ENCODE assay signal across 8 mouse cellular contexts in the genomic region with DNA sequence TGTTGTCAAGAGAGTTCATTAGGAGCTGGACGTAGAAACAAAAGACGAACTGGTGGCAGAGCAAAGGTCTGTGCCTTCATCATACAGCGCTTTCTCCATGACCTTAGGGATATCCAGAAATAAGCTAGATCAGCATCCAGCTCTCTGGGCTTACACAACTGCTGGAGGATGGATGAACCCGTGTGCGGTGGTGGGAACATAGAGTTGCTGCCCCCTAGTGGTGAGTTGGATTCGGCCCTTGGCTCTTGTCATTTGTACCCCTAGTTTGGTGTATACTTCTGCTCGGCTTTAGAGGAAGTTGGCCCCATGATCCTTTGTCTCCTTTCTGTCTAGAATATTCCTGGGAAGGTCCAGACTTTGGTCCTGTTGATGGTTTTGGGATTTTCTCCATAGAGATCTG.
DNase-seq lines count a peak whose midpoint lies in the region; ATAC-seq and TF ChIP-seq lines count a peak whose summit lies in the region.

No protein-coding gene starts in this region.

- H3K9ac ChIP-seq in forebrain, postnatal 0 days: no peak overlapping the region
- no peak overlapping the region for H3K9ac ChIP-seq in forebrain, embryonic 12.5 days
- H3K9ac ChIP-seq in embryonic facial prominence, embryonic 11.5 days (replicated peaks; ENCODE audit: low read length): no peak overlapping the region
- no peak overlapping the region for H3K9ac ChIP-seq in lung, postnatal 0 days (replicated peaks; ENCODE audit: low read depth)

- H3K36me3 ChIP-seq in forebrain, postnatal 0 days (ENCODE audit: insufficient read depth): no peaks in the 10 kb centered on the region
- no peaks in the 10 kb centered on the region for H3K36me3 ChIP-seq in forebrain, embryonic 12.5 days (replicated peaks)
- no peaks in the 10 kb centered on the region for H3K36me3 ChIP-seq in embryonic facial prominence, embryonic 11.5 days (replicated peaks; ENCODE audit: control insufficient read depth, insufficient read depth, low read depth, low read length)
- H3K36me3 ChIP-seq in lung, postnatal 0 days (ENCODE audit: insufficient read depth, low read length): no peaks in the 10 kb centered on the region

- TF ChIP-seq CTCF in forebrain, postnatal 0 days (IDR thresholded peaks at IDR 0.05; ENCODE audit: low read depth): peak; percentile 61
- TF ChIP-seq CTCF in lung, postnatal 0 days (IDR thresholded peaks at IDR 0.05): peak; percentile 83

- ATAC-seq in forebrain, postnatal 0 days: no peak
- no peak for ATAC-seq in forebrain, embryonic 12.5 days (ENCODE audit: low FRiP score)
- no peak for ATAC-seq in embryonic facial prominence, embryonic 11.5 days (replicated peaks; ENCODE audit: insufficient number of reproducible peaks, low FRiP score, low TSS enrichment, low read depth)
- ATAC-seq in lung, postnatal 0 days: no peak

- H3K4me1 ChIP-seq in forebrain, postnatal 0 days (ENCODE audit: insufficient read depth): no peaks in the 10 kb centered on the region
- no peaks in the 10 kb centered on the region for H3K4me1 ChIP-seq in forebrain, embryonic 12.5 days
- no peaks in the 10 kb centered on the region for H3K4me1 ChIP-seq in embryonic facial prominence, embryonic 11.5 days (ENCODE audit: control insufficient read depth, insufficient read depth, low read length)
- no peaks in the 10 kb centered on the region for H3K4me1 ChIP-seq in lung, postnatal 0 days (ENCODE audit: insufficient read depth, low read depth, low read length)

- H3K9me3 ChIP-seq in forebrain, postnatal 0 days (ENCODE audit: low read length): no peaks in the 10 kb centered on the region
- no peaks in the 10 kb centered on the region for H3K9me3 ChIP-seq in forebrain, embryonic 12.5 days
- H3K9me3 ChIP-seq in embryonic facial prominence, embryonic 11.5 days (replicated peaks; ENCODE audit: control insufficient read depth, low read length): no peaks in the 10 kb centered on the region
- H3K9me3 ChIP-seq in lung, postnatal 0 days (ENCODE audit: low read length): no peaks in the 10 kb centered on the region

- H3K4me2 ChIP-seq in forebrain, postnatal 0 days (ENCODE audit: low read depth): no peak overlapping the region
- H3K4me2 ChIP-seq in forebrain, embryonic 12.5 days: no peak overlapping the region
- no peak overlapping the region for H3K4me2 ChIP-seq in embryonic facial prominence, embryonic 11.5 days (ENCODE audit: low read depth, low read length)
- no peak overlapping the region for H3K4me2 ChIP-seq in lung, postnatal 0 days (replicated peaks; ENCODE audit: low read depth, low read length)

- no peaks in the 10 kb centered on the region for H3K27me3 ChIP-seq in forebrain, postnatal 0 days (ENCODE audit: insufficient read depth, low read length)
- H3K27me3 ChIP-seq in forebrain, embryonic 12.5 days: no peaks in the 10 kb centered on the region
- H3K27me3 ChIP-seq in embryonic facial prominence, embryonic 11.5 days (ENCODE audit: control insufficient read depth, insufficient read depth, low read length): no peaks in the 10 kb centered on the region
- H3K27me3 ChIP-seq in lung, postnatal 0 days (replicated peaks; ENCODE audit: insufficient read depth, low read length): no peaks in the 10 kb centered on the region

- H3K4me3 ChIP-seq in forebrain, postnatal 0 days (ENCODE audit: low read depth, low read length): no peak overlapping the region
- H3K4me3 ChIP-seq in forebrain, embryonic 12.5 days (replicated peaks): no peak overlapping the region
- no peak overlapping the region for H3K4me3 ChIP-seq in embryonic facial prominence, embryonic 11.5 days (ENCODE audit: low read depth, low read length)
- no peak overlapping the region for H3K4me3 ChIP-seq in lung, postnatal 0 days (ENCODE audit: low read depth, low read length)

- TF ChIP-seq EP300 in lung, postnatal 0 days (IDR thresholded peaks at IDR 0.05): no peak

- peak; percentile 9 for DNase-seq in forebrain, postnatal 0 days
- DNase-seq in urinary bladder, postnatal 25 days (ENCODE audit: low spot score): peak; percentile 53
- no peak for DNase-seq in urinary bladder, postnatal 10 days (ENCODE audit: low spot score)
- peak; percentile 73 for DNase-seq in embryonic facial prominence, embryonic 11.5 days (ENCODE audit: low spot score)
- DNase-seq in kidney, postnatal 36 days: peak; percentile 64 to 81
- peak; percentile 46 for DNase-seq in lung, postnatal 0 days (ENCODE audit: low spot score)
- DNase-seq in testis, postnatal 10 days (ENCODE audit: low spot score): peak; percentile 63

- 40% methylated on average over 7 of the region's 7 CpGs for WGBS in forebrain, postnatal 0 days
- WGBS in forebrain, embryonic 12.5 days: 41% methylated on average over 7 of the region's 7 CpGs
- 36% methylated on average over 7 of the region's 7 CpGs for WGBS in embryonic facial prominence, embryonic 11.5 days
- WGBS in lung, postnatal 0 days: 39% methylated on average over 7 of the region's 7 CpGs

- H3K27ac ChIP-seq in forebrain, postnatal 0 days (ENCODE audit: low read depth, low read length): no peak overlapping the region
- no peak overlapping the region for H3K27ac ChIP-seq in forebrain, embryonic 12.5 days
- H3K27ac ChIP-seq in embryonic facial prominence, embryonic 11.5 days (replicated peaks; ENCODE audit: low read depth, low read length): no peak overlapping the region
- no peak overlapping the region for H3K27ac ChIP-seq in lung, postnatal 0 days (ENCODE audit: low read length)
